In genomic region chr2:26138252-26139033, GRCm38 (mm10) we compare ENCODE assay signal across 8 mouse cellular contexts. TPM values are rescaled to one million over a fixed set of nuclear protein-coding genes. Genes with fewer than 3 reads are reported as not detected.
DNase-seq lines count a peak whose midpoint lies in the region; ATAC-seq and TF ChIP-seq lines count a peak whose summit lies in the region.

No protein-coding gene starts in this region.

- WGBS in heart, embryonic 10.5 days, result 57% methylated on average over 31 of the region's 31 CpGs
- 81% methylated on average over 31 of the region's 31 CpGs for WGBS in hindbrain, embryonic 15.5 days
- WGBS in liver, postnatal 0 days (ENCODE audit: insufficient replicate concordance), result 58% methylated on average over 31 of the region's 31 CpGs
- WGBS in lung, adult 2 months, result 83% methylated on average over 31 of the region's 31 CpGs

- H3K27ac ChIP-seq in heart, embryonic 10.5 days, result peak overlapping the region; percentile 96
- H3K27ac ChIP-seq in hindbrain, embryonic 15.5 days (replicated peaks), result peak overlapping the region; percentile 98; the same call in 1 of the 2 replicates
- peak overlapping the region; percentile 93 for H3K27ac ChIP-seq in liver, postnatal 0 days (ENCODE audit: low read depth)

- no peak for TF ChIP-seq EP300 in liver, postnatal 0 days (IDR thresholded peaks at IDR 0.05; ENCODE audit: low read depth)

- no peaks in the 10 kb centered on the region for H3K27me3 ChIP-seq in heart, embryonic 10.5 days (ENCODE audit: insufficient read depth, poor library complexity, severe bottlenecking)
- no peaks in the 10 kb centered on the region for H3K27me3 ChIP-seq in hindbrain, embryonic 15.5 days
- H3K27me3 ChIP-seq in liver, postnatal 0 days (ENCODE audit: insufficient read depth, low read length), result no peaks in the 10 kb centered on the region

- peak overlapping the region; percentile 79 for H3K4me2 ChIP-seq in hindbrain, embryonic 15.5 days
- peak overlapping the region; percentile 91 for H3K4me2 ChIP-seq in liver, postnatal 0 days (ENCODE audit: low read depth, low read length)

- H3K4me1 ChIP-seq in heart, embryonic 10.5 days, result peaks cover 40% of the 10 kb centered on the region
- H3K4me1 ChIP-seq in hindbrain, embryonic 15.5 days (replicated peaks), result peaks cover 30% of the 10 kb centered on the region
- peaks cover 32% of the 10 kb centered on the region for H3K4me1 ChIP-seq in liver, postnatal 0 days (ENCODE audit: insufficient read depth)
- peaks cover 5% of the 10 kb centered on the region for H3K4me1 ChIP-seq in lung, adult 2 months (ENCODE audit: control insufficient read depth, insufficient read depth, low read length)

- TF ChIP-seq CTCF in liver, postnatal 0 days (IDR thresholded peaks at IDR 0.05; ENCODE audit: low read depth), result no peak
- no peak for TF ChIP-seq CTCF in lung, adult 2 months (IDR thresholded peaks at IDR 0.05; ENCODE audit: insufficient read depth, low read length)

- H3K36me3 ChIP-seq in heart, embryonic 10.5 days, result peaks cover 11% of the 10 kb centered on the region; the same call in 1 of the 2 replicates
- peaks cover 5% of the 10 kb centered on the region; the same call in 1 of the 2 replicates for H3K36me3 ChIP-seq in hindbrain, embryonic 15.5 days
- H3K36me3 ChIP-seq in liver, postnatal 0 days (replicated peaks; ENCODE audit: insufficient read depth, low read length), result peaks cover 10% of the 10 kb centered on the region

- TF ChIP-seq POLR2A in lung, adult 2 months (IDR thresholded peaks at IDR 0.05; ENCODE audit: borderline replicate concordance, extremely low read depth, low read depth, low read length), result no peak

- H3K4me3 ChIP-seq in heart, embryonic 10.5 days, result peak overlapping the region; percentile 78
- peak overlapping the region; percentile 75 for H3K4me3 ChIP-seq in hindbrain, embryonic 15.5 days
- peak overlapping the region; percentile 91 for H3K4me3 ChIP-seq in liver, postnatal 0 days (ENCODE audit: low read depth, low read length)
- H3K4me3 ChIP-seq in lung, adult 2 months (replicated peaks; ENCODE audit: extremely low read depth, low read depth, low read length), result no peak overlapping the region

- ATAC-seq in hindbrain, embryonic 15.5 days (ENCODE audit: low FRiP score, low read depth), result no peak
- no peak for ATAC-seq in liver, postnatal 0 days
- no peak for ATAC-seq in granulocyte monocyte progenitor cell, adult 5-6 weeks (replicated peaks; ENCODE audit: poor library complexity, severe bottlenecking)

- DNase-seq in heart, embryonic 10.5 days (ENCODE audit: low spot score), result peak; percentile 93
- no peak for DNase-seq in heart, adult 9 months (ENCODE audit: low spot score in 2 of 2)
- peak; percentile 58 for DNase-seq in ZHBTc4 (ENCODE audit: low read depth, low spot score)
- peak; percentile 62 for DNase-seq in liver, postnatal 0 days
- no peak for DNase-seq in urinary bladder, postnatal 14 days (ENCODE audit: low spot score)
- no peak for DNase-seq in lung, adult 2 months

- H3K9me3 ChIP-seq in heart, embryonic 10.5 days, result no peaks in the 10 kb centered on the region
- H3K9me3 ChIP-seq in hindbrain, embryonic 15.5 days, result no peaks in the 10 kb centered on the region
- H3K9me3 ChIP-seq in liver, postnatal 0 days (ENCODE audit: low read length), result no peaks in the 10 kb centered on the region

- H3K9ac ChIP-seq in hindbrain, embryonic 15.5 days, result 0 out of 2 replicates have a peak overlapping the region, but pooled peaks have one; percentile 92
- H3K9ac ChIP-seq in liver, postnatal 0 days (replicated peaks), result peak overlapping the region; percentile 89

RNA-seq across cellular contexts. Expression of gene Nacc2, which starts 15.4 kb away (rescaled TPM):
- polyA plus RNA-seq in heart, embryonic 10.5 days (2016; fragmentation: Nextera tagmentation; extraction: Ambion mirVana), result 5.1 and 5.4 TPM in 2 replicates
- 18.0 and 21.3 TPM in 2 replicates for polyA plus RNA-seq in hindbrain, embryonic 15.5 days (2015; fragmentation: Nextera tagmentation; extraction: Ambion mirVana)
- polyA plus RNA-seq in liver, postnatal 0 days (2015; fragmentation: Nextera tagmentation; extraction: Ambion mirVana), result 3.9 and 4.9 TPM in 2 replicates
- 0.30 and 0.62 TPM in 2 replicates for total RNA-seq in granulocyte monocyte progenitor cell, adult 5-6 weeks (2014; fragmentation: Nextera tagmentation)
- total RNA-seq in granulocyte monocyte progenitor cell, adult 5-6 weeks (2017), result 0.57 and 0.65 TPM in 2 replicates
- 26.3 and 36.5 TPM in 2 replicates for polyA plus RNA-seq in lung, adult 2 months (2012; rRNA removed)

Comparison
In these comparisons a context has a peak if more than half of its experiments do, and no peak if none do; other contexts are left out.
1. DNase-seq: peak in heart, embryonic 10.5 days (single experiment), ZHBTc4 (single experiment) and liver, postnatal 0 days (single experiment); none in heart, adult 9 months (0 of 2), urinary bladder, postnatal 14 days (single experiment) and lung, adult 2 months (single experiment).
2. Peak in every context shown above with its lines, with median percentiles within 50 percentile points of each other: H3K27ac ChIP-seq.